Mouse (Mus musculus) right cerebral cortex, adult 18-20 months (tissue): ENCODE results near the gene Hfe2.
"Not testable (repeated sequence)": the region's sequence is repeated elsewhere in the genome, so short reads cannot be mapped to it uniquely, and the experiment has no call there.

Experiments
- DNase-seq: peaks from one replicate; pipeline ENCODE4 v3.0.0; 2022; ENCODE audit warnings: mixed read lengths

Hfe2 gene

GRCm38 (mm10) chr3:96524914-96525313 lies at the start of gene Hfe2:
Hfe2 (plus strand) TSS chr3:96525172.
- DNase-seq: no peak

DNA sequence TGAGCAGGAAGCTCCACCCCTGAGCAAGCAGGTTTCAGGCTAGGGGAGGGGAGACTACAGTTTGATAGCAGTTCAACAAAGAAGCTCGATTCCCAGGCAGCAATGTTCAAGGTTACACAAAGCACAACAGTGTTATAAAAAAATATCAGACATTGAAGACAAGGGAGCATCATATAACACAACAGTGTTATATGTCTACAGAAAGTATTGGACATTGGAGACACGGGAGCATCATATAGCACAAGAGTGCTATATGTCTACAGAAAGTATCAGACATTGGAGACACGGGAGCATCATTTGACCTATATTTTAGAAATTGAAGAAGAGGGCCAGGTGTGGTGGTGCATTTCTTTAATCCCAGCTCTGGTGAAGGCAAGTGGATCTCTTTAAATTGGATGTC lies 47.9 kb upstream of the Hfe2 start:
- DNase-seq: no peak

- no peak for DNase-seq
Observed at GRCm38 (mm10) chr3:96477558-96477957, 47.4 kb upstream of the Hfe2 start.

DNA sequence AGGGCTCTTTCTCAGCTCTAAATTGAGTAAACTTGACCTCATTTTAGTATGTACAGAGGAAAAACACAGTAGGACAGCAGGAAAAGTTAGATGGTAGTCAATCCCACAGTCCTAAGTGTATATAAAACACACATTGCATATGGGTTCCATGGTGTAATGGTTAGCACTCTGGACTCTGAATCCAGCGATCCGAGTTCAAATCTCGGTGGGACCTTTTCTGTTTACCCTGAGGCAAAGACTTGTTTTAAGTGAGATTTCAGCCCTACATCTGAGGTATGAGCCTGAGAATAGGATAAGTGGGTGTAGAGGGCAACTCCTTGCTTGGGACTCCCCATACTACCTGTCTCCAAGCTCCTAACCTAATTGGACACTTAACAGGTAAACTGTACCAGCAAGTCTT lies 45.7 kb upstream of the Hfe2 start:
- no peak for DNase-seq

GRCm38 (mm10) chr3:96480684-96481270 lies 44.2 kb upstream of the Hfe2 start:
- DNase-seq: no peak

DNA sequence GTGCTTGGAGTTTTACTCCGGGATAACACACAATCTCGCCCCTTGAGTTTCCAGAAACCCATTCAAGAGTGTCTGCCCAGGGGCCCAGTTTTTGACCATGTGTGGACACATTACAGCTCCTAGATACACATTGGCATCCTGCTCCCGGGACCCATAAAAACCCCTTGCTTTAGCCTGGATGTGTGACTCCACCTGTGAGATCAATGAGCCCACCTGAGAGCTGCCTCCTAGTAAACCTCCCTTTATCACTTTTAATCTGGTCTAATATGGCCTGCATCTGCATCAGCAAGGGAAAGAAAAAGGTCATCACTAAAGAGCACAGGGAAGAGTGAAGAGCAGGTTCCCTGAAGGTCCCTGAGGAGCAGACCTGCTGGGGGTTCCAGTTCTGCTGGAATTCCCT lies 43.1 kb upstream of the Hfe2 start:
- no peak for DNase-seq

GRCm38 (mm10) chr3:96482451-96482850 lies 42.5 kb upstream of the Hfe2 start:
- DNase-seq: no peak

GRCm38 (mm10) chr3:96483044-96483443 lies 41.9 kb upstream of the Hfe2 start:
- DNase-seq: not testable (repeated sequence)

DNA sequence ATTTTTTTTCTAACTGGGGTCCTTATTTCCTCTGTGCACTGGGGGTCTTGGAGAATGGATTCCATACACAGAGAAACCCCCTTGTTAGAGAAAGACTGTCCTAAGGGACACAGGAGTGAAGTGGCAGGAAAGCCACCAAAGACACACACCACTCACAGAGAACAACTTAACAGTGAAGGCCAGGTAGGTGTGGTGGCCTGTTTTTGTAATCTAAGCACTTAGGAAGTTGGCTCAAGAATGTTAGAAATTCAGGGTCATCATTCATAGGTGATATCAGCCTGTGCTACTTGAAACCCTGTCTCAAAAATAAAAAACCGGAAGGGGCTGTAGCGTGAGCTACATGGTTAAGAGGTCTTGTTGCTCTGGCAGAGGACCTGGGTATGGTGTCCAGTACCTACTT lies 41.0 kb upstream of the Hfe2 start:
- no peak for DNase-seq

DNA sequence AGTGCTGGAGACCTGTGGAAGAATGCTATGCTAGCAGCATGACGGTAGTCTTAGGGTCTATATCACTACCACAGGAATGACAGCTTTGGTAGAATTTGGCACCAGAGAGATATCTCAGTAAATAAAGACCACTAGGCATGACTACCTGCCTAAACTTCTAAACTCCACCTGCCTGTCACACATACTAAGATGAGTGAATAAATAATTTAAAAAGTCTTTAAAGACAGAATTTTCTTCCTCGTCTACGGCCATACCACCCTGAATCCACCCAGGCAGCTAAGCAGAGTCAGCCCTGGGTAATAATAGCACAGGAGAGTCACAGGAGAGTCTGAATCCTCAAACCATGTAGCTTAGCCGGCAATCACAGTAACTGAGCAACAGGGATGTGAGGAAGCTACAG lies 40.1 kb upstream of the Hfe2 start:
- no peak for DNase-seq

- DNase-seq: no peak
Observed at GRCm38 (mm10) chr3:96485361-96485760, 39.6 kb upstream of the Hfe2 start.

DNA sequence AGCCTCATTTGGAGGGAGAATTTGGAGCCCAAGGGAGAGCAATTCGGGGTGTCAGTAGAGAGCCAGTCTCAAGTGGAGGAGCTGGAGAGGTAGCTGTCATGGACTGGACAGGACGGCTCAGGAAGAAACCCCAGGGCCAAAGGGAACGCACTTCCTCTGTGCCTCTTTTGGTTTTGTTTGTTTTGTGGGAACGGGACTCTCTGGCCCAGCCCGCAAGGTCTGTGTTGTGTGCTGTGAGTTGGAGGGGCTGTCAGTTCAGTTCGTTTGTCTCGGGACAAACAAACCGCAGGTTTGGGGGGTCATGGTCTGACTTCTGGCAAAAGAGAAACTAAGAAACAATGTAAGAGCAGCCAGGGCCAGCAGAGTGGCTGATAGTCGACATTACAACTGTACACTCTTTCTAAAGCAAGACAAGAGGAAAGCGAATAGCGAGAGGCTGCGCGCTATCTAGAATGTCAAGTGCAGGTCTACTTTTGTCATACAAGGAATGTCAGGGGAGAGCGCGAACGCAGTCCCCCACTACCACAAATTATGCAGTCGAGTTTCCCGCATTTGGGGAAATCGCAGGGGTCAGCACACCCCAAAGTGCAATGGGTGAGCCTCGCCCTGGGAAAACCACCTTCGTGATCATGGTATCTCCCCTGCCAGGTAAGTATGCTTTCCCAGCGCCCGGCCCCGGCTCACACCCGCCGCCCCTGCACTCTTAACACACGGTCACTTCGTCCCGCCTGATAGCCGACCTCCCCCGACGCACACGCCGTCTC lies 38.7 kb upstream of the Hfe2 start:
- DNase-seq: not testable (repeated sequence)

DNA sequence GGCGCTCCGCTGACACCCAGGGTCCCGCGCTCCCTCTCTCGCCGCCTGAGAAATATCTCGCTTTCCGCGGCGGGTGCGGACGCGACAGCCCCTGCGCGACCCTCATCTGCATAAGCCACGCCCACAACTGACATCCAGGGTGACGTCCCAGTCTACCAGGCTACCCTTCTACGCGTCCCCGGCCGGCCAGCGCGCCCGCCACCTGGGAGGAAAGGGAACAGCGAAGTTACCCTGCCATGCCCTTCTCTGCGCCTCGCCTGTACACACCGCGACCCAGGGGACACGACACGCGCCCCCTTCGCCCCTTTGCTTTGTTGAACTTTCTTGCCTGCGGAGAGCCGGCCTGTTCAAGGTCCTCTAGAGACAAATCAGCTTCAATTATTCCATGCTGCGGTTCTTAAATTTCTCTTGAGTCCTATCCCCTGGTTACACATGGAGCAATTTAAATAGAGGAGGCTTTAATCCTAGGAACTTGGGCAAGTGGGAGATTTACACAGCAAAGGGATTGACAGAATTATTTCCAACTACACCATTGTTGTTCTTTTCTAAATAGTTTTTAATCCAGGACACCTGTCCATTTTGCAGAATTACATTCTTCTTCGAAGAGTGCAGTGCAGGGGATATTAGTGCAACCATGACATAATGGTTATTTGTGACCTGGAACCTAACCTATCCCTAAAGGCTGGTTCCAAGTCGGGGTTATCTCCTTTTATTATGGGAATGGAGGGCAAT lies 38.0 kb upstream of the Hfe2 start:
- DNase-seq: not testable (repeated sequence)

DNA sequence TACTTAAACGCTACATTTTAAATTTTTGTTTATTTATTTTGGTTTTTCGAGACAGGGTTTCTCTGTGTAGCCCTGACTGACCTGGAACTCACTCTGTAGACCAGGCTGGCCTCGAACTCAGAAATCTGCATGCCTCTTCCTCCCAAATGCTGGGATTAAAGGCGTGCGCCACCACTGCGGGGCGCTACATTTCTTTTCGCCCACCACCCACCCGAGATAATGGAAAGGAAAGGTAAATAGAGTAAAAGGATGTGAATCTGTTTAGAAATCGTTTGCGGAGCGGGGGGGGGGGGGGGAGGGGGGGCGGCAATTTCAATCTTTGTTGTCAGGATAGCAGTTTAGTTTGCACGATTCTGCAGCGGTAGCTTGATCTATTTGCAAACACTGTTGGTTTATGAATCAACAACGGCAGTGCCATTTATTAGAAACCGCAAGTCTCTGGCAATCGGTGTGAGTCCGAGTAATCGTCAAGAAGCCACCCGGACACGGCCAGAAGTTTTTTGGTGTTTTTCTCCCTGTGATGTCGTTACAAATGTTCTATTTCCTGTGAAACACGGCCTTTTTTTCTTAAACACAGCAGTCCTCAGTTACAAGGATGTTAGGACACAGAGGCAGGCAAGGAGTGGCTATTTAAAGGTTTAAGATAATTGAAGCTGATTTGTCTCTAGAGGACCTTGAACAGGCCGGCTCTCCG lies 37.2 kb upstream of the Hfe2 start:
- DNase-seq: no peak

DNA sequence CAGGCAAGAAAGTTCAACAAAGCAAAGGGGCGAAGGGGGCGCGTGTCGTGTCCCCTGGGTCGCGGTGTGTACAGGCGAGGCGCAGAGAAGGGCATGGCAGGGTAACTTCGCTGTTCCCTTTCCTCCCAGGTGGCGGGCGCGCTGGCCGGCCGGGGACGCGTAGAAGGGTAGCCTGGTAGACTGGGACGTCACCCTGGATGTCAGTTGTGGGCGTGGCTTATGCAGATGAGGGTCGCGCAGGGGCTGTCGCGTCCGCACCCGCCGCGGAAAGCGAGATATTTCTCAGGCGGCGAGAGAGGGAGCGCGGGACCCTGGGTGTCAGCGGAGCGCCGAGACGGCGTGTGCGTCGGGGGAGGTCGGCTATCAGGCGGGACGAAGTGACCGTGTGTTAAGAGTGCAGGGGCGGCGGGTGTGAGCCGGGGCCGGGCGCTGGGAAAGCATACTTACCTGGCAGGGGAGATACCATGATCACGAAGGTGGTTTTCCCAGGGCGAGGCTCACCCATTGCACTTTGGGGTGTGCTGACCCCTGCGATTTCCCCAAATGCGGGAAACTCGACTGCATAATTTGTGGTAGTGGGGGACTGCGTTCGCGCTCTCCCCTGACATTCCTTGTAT lies 36.6 kb upstream of the Hfe2 start:
- not testable (repeated sequence) for DNase-seq

DNA sequence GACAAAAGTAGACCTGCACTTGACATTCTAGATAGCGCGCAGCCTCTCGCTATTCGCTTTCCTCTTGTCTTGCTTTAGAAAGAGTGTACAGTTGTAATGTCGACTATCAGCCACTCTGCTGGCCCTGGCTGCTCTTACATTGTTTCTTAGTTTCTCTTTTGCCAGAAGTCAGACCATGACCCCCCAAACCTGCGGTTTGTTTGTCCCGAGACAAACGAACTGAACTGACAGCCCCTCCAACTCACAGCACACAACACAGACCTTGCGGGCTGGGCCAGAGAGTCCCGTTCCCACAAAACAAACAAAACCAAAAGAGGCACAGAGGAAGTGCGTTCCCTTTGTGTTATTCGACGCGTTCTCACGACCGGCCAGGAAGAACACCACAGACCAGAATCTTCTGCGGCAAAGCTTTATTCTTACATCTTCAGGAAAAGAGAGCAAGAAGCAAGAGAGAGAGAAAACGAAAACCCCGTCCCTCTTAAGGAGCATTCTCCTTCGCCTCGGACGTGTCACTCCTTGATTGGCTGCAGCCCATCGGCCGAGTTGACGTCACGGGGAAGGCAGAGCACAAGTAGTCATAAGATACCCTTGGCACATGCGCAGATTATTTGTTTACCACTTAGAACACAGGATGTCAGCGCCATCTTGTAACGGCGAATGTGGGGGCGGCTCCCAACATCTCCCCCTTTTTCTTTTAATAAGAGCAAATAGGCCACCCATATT lies 35.9 kb upstream of the Hfe2 start:
- not testable (repeated sequence) for DNase-seq

DNA sequence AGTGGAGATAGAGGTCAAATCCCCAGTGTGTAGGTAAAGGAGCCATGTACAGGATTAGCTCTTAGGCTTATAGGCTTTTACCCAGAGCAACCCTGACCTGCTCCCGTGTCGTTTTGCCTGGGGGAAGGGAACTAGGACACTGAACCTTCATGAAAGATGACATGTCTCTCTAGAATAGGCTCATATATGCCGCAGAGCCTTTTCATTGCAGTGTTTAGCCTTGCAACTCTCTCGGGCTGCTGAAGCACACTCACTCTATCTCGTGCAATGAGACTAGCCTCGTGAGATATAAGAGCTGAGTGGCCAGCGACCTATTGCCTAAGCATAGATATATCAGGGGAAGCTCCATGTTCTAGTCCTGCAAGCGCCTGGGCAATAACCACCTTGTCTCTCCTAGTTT lies 35.3 kb upstream of the Hfe2 start:
- not testable (repeated sequence) for DNase-seq

GRCm38 (mm10) chr3:96494456-96494855 lies 30.5 kb upstream of the Hfe2 start:
- not testable (repeated sequence) for DNase-seq

DNA sequence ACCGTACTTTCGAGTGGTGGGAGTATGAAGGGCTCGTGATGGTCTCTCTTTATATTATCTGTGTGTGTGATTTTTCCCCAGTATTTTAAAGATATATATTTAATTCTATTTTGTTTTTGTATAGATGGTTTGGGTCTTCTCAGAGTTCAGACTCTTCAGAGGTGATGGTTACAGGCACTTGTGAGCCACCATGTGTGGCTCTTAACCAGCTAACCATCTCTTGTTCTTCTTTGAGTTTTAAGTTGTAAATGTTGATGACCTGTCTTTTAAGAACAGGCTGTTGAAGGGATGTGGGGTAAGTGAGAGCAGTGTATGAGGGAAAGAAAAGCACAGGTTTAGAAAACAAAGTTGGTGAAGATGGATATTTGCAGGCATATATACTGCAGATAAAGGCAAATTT lies 30.1 kb upstream of the Hfe2 start:
- DNase-seq: no peak

- DNase-seq: no peak
Observed at GRCm38 (mm10) chr3:96495490-96496210, 29.3 kb upstream of the Hfe2 start.

GRCm38 (mm10) chr3:96496216-96496615 lies 28.8 kb upstream of the Hfe2 start:
- DNase-seq: no peak
